Mouse (Mus musculus): Measurements from ENCODE around the gene Rag2.
A peak's percentile ranks its signal among the peaks of the same experiment; 100 is the strongest.

The Rag2 gene

DNA sequence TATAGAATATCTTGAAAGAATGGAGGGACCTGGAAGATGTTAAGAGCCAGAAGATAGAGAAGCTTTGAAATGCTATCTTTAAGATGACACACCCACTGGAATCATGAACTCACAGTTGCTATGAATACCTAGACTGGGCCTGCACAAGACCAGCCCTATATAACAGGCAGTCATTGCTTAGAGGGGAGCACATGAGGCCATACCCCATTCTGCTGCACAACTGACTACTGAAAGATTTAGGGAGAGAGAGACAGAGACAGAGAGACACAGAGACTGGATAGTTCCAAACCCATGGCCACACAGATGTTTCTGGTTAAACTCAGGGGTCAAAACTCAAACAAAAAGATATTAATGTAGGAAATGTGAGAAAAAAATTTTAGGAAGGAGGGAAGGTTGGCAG is 2.7 kb downstream of the Rag2 start:
- no peak for DNase-seq (ENCODE audit: low spot score)

DNA sequence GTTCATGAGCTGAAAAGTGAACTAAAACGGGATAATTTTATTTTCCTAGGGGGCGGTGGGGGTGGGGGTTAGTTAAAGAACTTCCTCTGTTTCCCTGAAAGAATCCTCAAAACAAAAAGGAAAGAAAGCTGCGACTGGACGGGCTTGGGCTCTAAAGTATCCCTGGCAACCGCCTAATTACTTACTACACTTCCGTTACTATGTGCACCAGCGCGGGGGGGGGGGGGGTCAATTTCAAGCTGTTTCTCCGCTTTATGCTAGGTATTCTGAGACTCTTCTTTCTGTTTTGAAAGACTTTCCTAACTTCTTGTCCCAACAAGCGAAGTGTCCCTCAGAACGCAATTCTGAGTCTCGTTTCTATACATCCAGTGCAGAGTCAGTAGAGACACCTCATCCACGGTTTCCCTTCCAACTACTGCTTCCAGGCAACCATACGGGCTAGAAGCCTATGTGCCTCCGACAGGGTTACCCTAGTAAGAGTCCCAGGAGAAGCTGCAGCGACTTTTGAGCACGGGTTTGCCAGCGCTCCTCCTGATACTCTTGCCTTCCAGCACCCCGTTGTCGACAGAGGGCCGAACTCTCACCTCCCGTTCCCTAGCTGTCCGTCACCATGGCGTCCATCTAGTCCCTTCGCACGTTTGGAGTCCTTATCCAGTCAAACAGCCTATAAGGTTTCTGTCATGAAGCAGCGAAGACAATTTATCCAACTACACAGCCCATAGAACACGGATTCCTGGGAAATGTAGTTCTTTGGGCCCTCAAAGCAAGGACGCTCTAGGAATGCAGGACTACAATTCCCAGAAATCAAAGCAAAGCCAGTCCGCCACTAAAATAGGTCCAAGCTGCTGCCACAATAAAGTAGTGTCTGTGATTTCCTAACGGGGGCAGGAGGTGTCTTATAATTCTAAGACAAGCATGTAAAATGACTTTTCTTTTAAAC is 4.0 kb downstream of the Rag2 start:
- DNase-seq (ENCODE audit: low spot score), result peak; percentile 62

DNA sequence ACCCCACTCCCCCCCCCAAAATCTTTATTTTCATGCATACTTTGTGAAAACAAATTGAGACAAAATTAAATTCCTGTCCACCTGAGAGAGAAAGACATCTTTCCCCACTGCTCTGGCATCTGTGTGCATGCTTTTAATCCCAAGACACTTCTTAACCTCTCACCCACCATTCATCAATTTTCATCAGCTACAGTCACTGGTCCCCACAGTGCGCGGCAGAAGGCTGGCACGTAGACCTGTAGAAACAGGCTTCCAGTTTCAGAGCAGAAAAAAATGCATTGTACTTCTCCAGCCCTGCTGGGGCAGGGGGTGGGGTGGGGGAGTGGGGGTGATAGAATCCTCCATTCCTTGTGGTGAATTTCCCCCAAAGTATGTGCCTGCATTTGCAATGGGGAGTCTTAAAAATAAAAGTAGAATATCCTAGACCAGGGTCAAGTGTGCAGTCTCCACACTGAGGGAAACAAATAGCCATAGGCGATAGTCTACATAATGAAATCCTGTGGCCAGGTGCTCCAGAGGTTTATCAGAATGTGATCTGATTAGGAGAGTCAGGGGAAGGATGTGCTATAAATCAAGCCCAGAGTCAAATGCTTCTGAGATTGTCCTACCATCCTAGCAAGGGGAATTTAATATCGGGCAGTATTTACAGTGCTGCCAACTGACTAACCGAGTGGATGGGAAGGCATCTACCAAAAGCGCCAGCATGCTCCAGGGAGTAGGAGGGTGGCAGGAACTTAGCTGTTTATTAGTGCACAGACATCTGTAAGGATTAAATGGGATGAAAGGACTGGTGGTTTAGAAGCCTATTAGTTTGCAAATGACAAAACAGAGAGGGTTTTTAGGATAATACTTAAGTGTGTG is 14.7 kb downstream of the Rag2 start:
- DNase-seq (ENCODE audit: low spot score), result no peak

DNA sequence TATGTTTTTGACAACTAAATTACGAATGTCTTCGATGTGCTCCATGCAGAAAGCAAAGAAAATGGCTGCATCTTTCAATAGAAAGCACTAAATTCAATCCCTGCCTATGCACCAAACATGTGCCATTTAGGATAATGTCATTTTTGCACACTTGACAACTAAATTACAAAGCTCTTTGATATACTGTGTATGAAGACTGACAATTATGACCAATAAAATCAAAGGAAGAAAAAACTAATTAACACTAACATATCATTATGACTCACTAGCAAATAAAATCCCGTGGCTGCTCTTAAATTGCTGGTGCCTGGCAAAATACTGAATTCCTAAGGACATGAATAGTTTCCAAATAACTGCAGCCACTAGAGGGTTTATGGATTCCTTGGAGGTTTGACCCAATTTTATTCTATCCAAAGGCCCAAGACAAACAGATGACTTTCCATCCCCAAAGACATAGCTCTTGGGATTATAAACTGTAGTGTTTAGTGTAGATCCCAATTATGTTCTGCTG is 15.4 kb downstream of the Rag2 start:
- DNase-seq (ENCODE audit: low spot score), result no peak

GRCm38 (mm10) chr2:101645841-101646240 is 21.3 kb downstream of the Rag2 start:
- no peak for DNase-seq (ENCODE audit: low spot score)

- DNase-seq (ENCODE audit: low spot score), result no peak
These were observed 23.8 kb downstream of the Rag2 start for GRCm38 (mm10) chr2:101648361-101648760.

GRCm38 (mm10) chr2:101649114-101649671 is 24.7 kb downstream of the Rag2 start, which contains the start of the genes Rag1 and B230118H07Rik:
TSS of gene Rag1 (minus strand) at chr2:101649501.
TSS of gene B230118H07Rik (minus strand) at chr2:101649532.
- no peak for DNase-seq (ENCODE audit: low spot score)

DNA sequence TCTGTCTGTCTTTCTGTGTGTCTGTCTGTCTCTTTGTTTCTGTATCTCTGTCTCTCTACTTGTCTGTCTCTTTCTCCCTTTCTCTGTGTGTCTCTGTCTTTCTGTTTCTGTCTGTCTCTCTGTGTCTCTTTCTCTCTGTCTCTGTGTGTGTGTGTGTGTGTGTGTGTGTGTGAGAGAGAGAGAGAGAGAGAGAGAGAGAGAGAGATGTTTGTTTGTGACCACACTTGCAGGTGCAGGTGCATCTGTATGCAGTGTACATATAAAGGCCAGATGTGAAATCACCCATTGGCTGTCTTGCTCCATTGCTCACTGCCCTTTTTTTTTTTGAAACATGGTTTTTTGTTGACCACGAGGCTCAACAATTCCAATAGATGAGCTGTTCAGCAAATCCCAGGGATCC is 25.9 kb downstream of the Rag2 start:
- no peak for DNase-seq (ENCODE audit: low spot score)

- DNase-seq (ENCODE audit: low spot score), result no peak
These were observed 27.8 kb downstream of the Rag2 start for GRCm38 (mm10) chr2:101652204-101652920.

GRCm38 (mm10) chr2:101652921-101653597 is 28.5 kb downstream of the Rag2 start:
- DNase-seq (ENCODE audit: low spot score), result peak; percentile 88

DNA sequence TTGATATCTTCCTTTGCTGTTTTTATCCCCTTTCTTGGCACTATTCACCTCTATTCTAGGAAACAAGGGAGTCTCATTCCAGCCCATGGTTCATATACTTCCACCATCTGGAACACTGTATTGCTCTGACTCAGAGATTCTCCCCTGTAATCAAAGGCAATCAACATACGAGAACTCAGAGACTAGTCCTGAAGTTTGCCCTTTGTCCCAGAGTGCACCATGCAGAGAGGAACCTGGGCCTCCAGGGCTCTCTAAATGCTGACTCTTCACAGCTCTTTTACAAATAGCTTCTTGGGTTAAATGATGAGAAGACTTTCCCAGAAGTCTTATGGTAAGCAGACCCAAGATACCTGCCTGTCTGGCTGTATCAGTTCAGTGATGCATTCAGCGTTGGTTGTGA is 36.0 kb downstream of the Rag2 start:
- DNase-seq (ENCODE audit: low spot score), result no peak

- DNase-seq (ENCODE audit: low spot score), result peak; percentile 79
These were observed 40.7 kb downstream of the Rag2 start for GRCm38 (mm10) chr2:101665058-101665702.

- DNase-seq (ENCODE audit: low spot score), result no peak
These were observed 41.2 kb downstream of the Rag2 start for GRCm38 (mm10) chr2:101665703-101666092.

GRCm38 (mm10) chr2:101668751-101669150 is 44.2 kb downstream of the Rag2 start:
- DNase-seq (ENCODE audit: low spot score), result no peak

GRCm38 (mm10) chr2:101673547-101673946 is 49.0 kb downstream of the Rag2 start:
- DNase-seq (ENCODE audit: low spot score), result no peak

- DNase-seq (ENCODE audit: low spot score), result peak; percentile 92
These were observed 53.9 kb downstream of the Rag2 start, which contains the start of gene Traf6 for GRCm38 (mm10) chr2:101678236-101679021. TSS of gene Traf6 (plus strand) at chr2:101678429.

DNA sequence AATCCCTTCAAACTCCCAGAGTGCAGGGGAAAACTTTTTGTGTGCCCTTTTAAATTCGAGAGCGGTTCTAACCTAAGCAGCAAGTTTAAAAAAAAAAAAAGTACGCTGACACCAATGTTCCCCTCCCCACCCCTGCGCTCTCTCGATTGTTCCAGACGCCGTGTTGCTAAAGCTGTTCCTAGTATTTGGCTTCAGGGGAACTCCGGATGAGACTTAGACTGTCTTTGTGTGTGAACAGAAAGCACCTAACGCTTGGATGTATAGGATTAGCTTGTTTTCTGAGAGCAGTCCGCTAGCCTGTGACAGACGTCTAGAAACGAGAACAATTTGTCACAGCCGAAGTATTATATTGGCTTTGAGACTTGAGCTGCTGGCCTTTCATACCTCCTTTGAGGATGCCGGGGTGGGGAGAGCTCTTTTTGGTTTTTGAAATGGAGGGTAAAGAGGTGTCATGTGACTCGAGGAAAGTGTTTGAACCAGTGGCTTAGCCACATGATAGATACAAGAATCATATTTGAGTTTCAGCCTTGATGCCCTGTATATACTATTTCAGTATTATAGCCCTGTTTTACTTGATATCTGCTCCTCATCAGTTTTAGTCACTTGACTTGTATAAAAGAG is 54.8 kb downstream of the Rag2 start:
- DNase-seq (ENCODE audit: low spot score), result no peak
